Mouse (Mus musculus) MEL (cell line): Measurements from ENCODE around the gene Alox5. TPM values are rescaled to one million over a fixed set of nuclear protein-coding genes. Genes with fewer than 3 reads are reported as not detected.
A peak's percentile ranks its signal among the peaks of the same experiment; 100 is the strongest.
"Not testable (repeated sequence)": the region's sequence is repeated elsewhere in the genome, so short reads cannot be mapped to it uniquely, and the experiment has no call there.

Experiments used
- DNase-seq: peaks from one replicate; pipeline ENCODE4 v3.0.0; 2011; ENCODE audit warnings: low read depth, low spot score
- H3K27ac ChIP-seq: 2 replicates; pipeline ENCODE4 v1.5.1; 2012; ENCODE audit warnings: low read depth, mild to moderate bottlenecking, control low read depth, low read length, moderate library complexity; ENCODE audit not compliant: control insufficient read depth
- H3K27me3 ChIP-seq, 2 experiments: fragments of 150-350 bp in 1 of 2; sonication (generic) in 1 of 2; 2 replicates each; pipeline ENCODE4 v1.6.1; 2012; ENCODE audit warnings: low read length in 2 of 2, mild to moderate bottlenecking in 2 of 2, improper control_type of control experiment in 1 of 2, moderate library complexity in 1 of 2; ENCODE audit not compliant: insufficient read depth in 2 of 2, control insufficient read depth in 1 of 2
- H3K36me3 ChIP-seq, 2 experiments: 2 replicates each; pipeline ENCODE4 v1.6.1; 2012 to 2014; ENCODE audit warnings: low read length in 2 of 2, improper control_type of control experiment in 1 of 2, inconsistent platforms in 1 of 2, mild to moderate bottlenecking in 1 of 2; ENCODE audit not compliant: insufficient read depth in 2 of 2, control insufficient read depth in 1 of 2
- H3K4me1 ChIP-seq, 2 experiments: fragments of 150-350 bp in 1 of 2; sonication (generic) in 1 of 2; 2 replicates each; pipeline ENCODE4 v1.6.1; 2012; ENCODE audit warnings: low read length in 2 of 2, improper control_type of control experiment in 1 of 2, mild to moderate bottlenecking in 1 of 2; ENCODE audit not compliant: insufficient read depth in 2 of 2, control insufficient read depth in 1 of 2
- H3K4me3 ChIP-seq, 2 experiments: fragments of 150-350 bp in 1 of 2; sonication (generic) in 1 of 2; 2 replicates each; pipeline ENCODE4 v1.5.1; 2012; ENCODE audit warnings: low read depth in 2 of 2, low read length in 2 of 2, mild to moderate bottlenecking in 2 of 2, moderate library complexity in 2 of 2, control low read depth in 1 of 2, improper control_type of control experiment in 1 of 2; ENCODE audit not compliant: control insufficient read depth in 1 of 2, insufficient read depth in 1 of 2
- H3K79me2 ChIP-seq: 2 replicates; pipeline ENCODE4 v1.6.1; 2012; ENCODE audit warnings: mild to moderate bottlenecking, low read length, moderate library complexity; ENCODE audit not compliant: control insufficient read depth, poor library complexity, insufficient read depth
- H3K9ac ChIP-seq: 2 replicates; pipeline ENCODE4 v1.6.1; 2012; ENCODE audit warnings: low read depth, mild to moderate bottlenecking, control low read depth, low read length, moderate library complexity; ENCODE audit not compliant: control insufficient read depth, poor library complexity, severe bottlenecking
- H3K9me3 ChIP-seq: fragments of 150-350 bp; sonication (generic); replicated peaks from 2 replicates; pipeline ENCODE4 v1.6.1; 2012; ENCODE audit warnings: mild to moderate bottlenecking, low read length, improper control_type of control experiment, moderate library complexity; ENCODE audit not compliant: insufficient read depth
- CHD1 ChIP-seq: IDR thresholded peaks from 2 replicates; pipeline ENCODE4 v1.6.1; 2012; ENCODE audit warnings: low read depth, mild to moderate bottlenecking, inconsistent platforms, low read length, improper control_type of control experiment
- E2F4 ChIP-seq: IDR thresholded peaks from 2 replicates; pipeline ENCODE4 v1.6.1; 2011; ENCODE audit warnings: low read depth, low read length, improper control_type of control experiment, borderline replicate concordance
- EP300 ChIP-seq, 2 experiments: IDR thresholded peaks; 2 replicates each; pipeline ENCODE4 v1.6.1; 2011; ENCODE audit warnings: improper control_type of control experiment in 2 of 2, low read length in 2 of 2, low read depth in 1 of 2, mild to moderate bottlenecking in 1 of 2
- HCFC1 ChIP-seq: IDR thresholded peaks from 2 replicates; pipeline ENCODE4 v1.6.1; 2012; ENCODE audit warnings: low read depth, mild to moderate bottlenecking, inconsistent platforms, low read length, improper control_type of control experiment, moderate library complexity
- KAT2A ChIP-seq: conservative IDR thresholded peaks from 2 replicates; pipeline ENCODE4 v1.6.1; 2012; ENCODE audit warnings: low read depth, low read length, improper control_type of control experiment, inconsistent platforms
- MAZ ChIP-seq: IDR thresholded peaks from 2 replicates; pipeline ENCODE4 v1.6.1; 2012; ENCODE audit warnings: low read depth, mild to moderate bottlenecking, inconsistent platforms, low read length, improper control_type of control experiment
- MEF2A ChIP-seq: IDR thresholded peaks from 2 replicates; pipeline ENCODE4 v1.6.1; 2014; ENCODE audit warnings: low read depth, mild to moderate bottlenecking, inconsistent platforms, low read length, improper control_type of control experiment; ENCODE audit not compliant: poor library complexity, insufficient replicate concordance, severe bottlenecking; ENCODE audit errors: extremely low read depth
- NELFE ChIP-seq: IDR thresholded peaks from 2 replicates; pipeline ENCODE4 v1.6.1; 2011; ENCODE audit warnings: low read depth, low read length, improper control_type of control experiment
- POLR2AphosphoS2 ChIP-seq: IDR thresholded peaks from 2 replicates; pipeline ENCODE4 v1.6.1; 2011; ENCODE audit warnings: low read length, improper control_type of control experiment
- SMC3 ChIP-seq: IDR thresholded peaks from 2 replicates; pipeline ENCODE4 v1.6.1; 2011; ENCODE audit warnings: low read depth, low read length, improper control_type of control experiment
- TCF12 ChIP-seq: IDR thresholded peaks from 2 replicates; pipeline ENCODE4 v1.6.1; 2014; ENCODE audit warnings: low read depth, mild to moderate bottlenecking, inconsistent platforms, low read length, improper control_type of control experiment, moderate library complexity
- UBTF ChIP-seq: IDR thresholded peaks from 2 replicates; pipeline ENCODE4 v1.6.1; 2012; ENCODE audit warnings: low read depth, mild to moderate bottlenecking, inconsistent platforms, low read length, improper control_type of control experiment, moderate library complexity, borderline replicate concordance; ENCODE audit not compliant: insufficient read depth
- ZKSCAN1 ChIP-seq: IDR thresholded peaks from 2 replicates; pipeline ENCODE4 v1.6.1; 2012; ENCODE audit warnings: low read depth, mild to moderate bottlenecking, inconsistent platforms, low read length, improper control_type of control experiment, moderate library complexity
- ZMIZ1 ChIP-seq: IDR thresholded peaks from 2 replicates; pipeline ENCODE4 v1.6.1; 2012; ENCODE audit warnings: low read depth, mild to moderate bottlenecking, inconsistent platforms, low read length, improper control_type of control experiment, moderate library complexity
- ZNF384 ChIP-seq: IDR thresholded peaks from 2 replicates; pipeline ENCODE4 v1.6.1; 2012; ENCODE audit warnings: low read depth, mild to moderate bottlenecking, inconsistent platforms, low read length, improper control_type of control experiment
- polyA plus RNA-seq, 2 experiments: library from polyadenylated mRNA; stranded (reverse) in 1 of 2; unstranded in 1 of 2; fragments of >175 nt in 1 of 2; fragments of >200 nt in 1 of 2; gene quantifications; 2 replicates each; pipeline versions ENCODE4 v1.2.1 to v1.2.4; 2012; ENCODE audit warnings: low replicate concordance in 2 of 2, low read depth in 1 of 2; ENCODE audit not compliant: insufficient read length in 2 of 2, insufficient read depth in 1 of 2, missing spikeins in 1 of 2
- total RNA-seq: library from RNA; depleted of rRNA; stranded (reverse); fragments of 300-350 nt; gene quantifications from 2 replicates; pipeline ENCODE4 v1.2.3, GENCODE M21; 2012; rRNA removed

Alox5 gene
- total RNA-seq (1.1 and 1.6 TPM in 2 replicates), polyA plus RNA-seq (1 to 10 TPM in 1 of 2 experiments, not detected in 1; 5.7 TPM)

- H3K79me2 ChIP-seq = no peaks in the 10 kb centered on the region
- H3K36me3 ChIP-seq = peaks cover 0 to 36% of the 10 kb centered on the region in 2 experiments; a peak in 2 of 4 replicates
- DNase-seq = peak; percentile 24
- 0 out of 2 replicates have a peak within 1 kb of the TSS, but pooled peaks have one; percentile 17 for H3K27ac ChIP-seq
- TF ChIP-seq ZNF384 = no peak
- no peak for TF ChIP-seq TCF12
- no peak for TF ChIP-seq EP300 (IDR thresholded peaks at IDR 0.05; ENCODE audit: low read depth in 1 of 2, low read length in 2 of 2)
- TF ChIP-seq MEF2A = no peak
- no peak for TF ChIP-seq UBTF
- TF ChIP-seq KAT2A = no peak
- TF ChIP-seq SMC3 = no peak
- no peak for TF ChIP-seq MAZ
- no peak for TF ChIP-seq CHD1
- TF ChIP-seq HCFC1 = no peak
- no peak for TF ChIP-seq NELFE
- no peak for TF ChIP-seq ZMIZ1
- TF ChIP-seq E2F4 = no peak
- no peak for TF ChIP-seq POLR2AphosphoS2
- TF ChIP-seq ZKSCAN1 = no peak
- no peaks in the 10 kb centered on the region for H3K9me3 ChIP-seq
- peaks cover 33 to 43% of the 10 kb centered on the region in 2 experiments for H3K4me1 ChIP-seq
- H3K4me3 ChIP-seq = peak within 1 kb of the TSS; percentile 22 to 29; a peak in 3 of 4 replicates
- H3K9ac ChIP-seq = peak within 1 kb of the TSS; percentile 19
- H3K27me3 ChIP-seq = no peaks in the 10 kb centered on the region
These were observed at the start of gene Alox5 for GRCm38 (mm10) chr6:116460544-116461283. Gene Alox5 (minus strand): TSS chr6:116461178.

GRCm38 (mm10) chr6:116506302-116507003, 45.5 kb upstream of the Alox5 start, which contains the start of gene Olfr212:
Gene Olfr212 (plus strand): TSS chr6:116506516.
- not testable (repeated sequence) for DNase-seq, H3K9me3 ChIP-seq, H3K79me2 ChIP-seq, H3K27ac ChIP-seq, H3K27me3 ChIP-seq, H3K36me3 ChIP-seq, H3K4me3 ChIP-seq, H3K9ac ChIP-seq, H3K4me1 ChIP-seq
